Mouse (Mus musculus): ENCODE measurements at regions not wholly inside any gene's neighbourhood (a gene's known extent, or its start where the extent isn't known, plus 50 kb on each side); places are given as distances from the start of the nearest gene placed in this dataset.

- TF ChIP-seq CTCF (IDR thresholded peaks at IDR 0.05; ENCODE audit: borderline replicate concordance, insufficient read depth, low read length): no peak
- no peak for TF ChIP-seq POLR2A (IDR thresholded peaks at IDR 0.05; ENCODE audit: low read depth, low read length)
Observed at GRCm38 (mm10) chr3:144012173-144012572, 192.8 kb downstream of the Lmo4 start.
